Mouse (Mus musculus): ENCODE results near the gene Fscn3. TPM values are rescaled to one million over a fixed set of nuclear protein-coding genes. Genes with fewer than 3 reads are reported as not detected.

Gene Fscn3
- total RNA-seq (2021): not detected

GRCm38 (mm10) chr6:28427096-28427839 lies at the start of gene Fscn3:
Fscn3 (plus strand) TSS chr6:28427789.
- DNase-seq (ENCODE audit: extremely low spot score in 1 of 2, low spot score in 1 of 2): no peak

GRCm38 (mm10) chr6:28381983-28382382 lies 45.6 kb upstream of the Fscn3 start:
- DNase-seq (ENCODE audit: extremely low spot score in 1 of 2, low spot score in 1 of 2): no peak

GRCm38 (mm10) chr6:28385169-28385568 lies 42.4 kb upstream of the Fscn3 start:
- DNase-seq (ENCODE audit: extremely low spot score in 1 of 2, low spot score in 1 of 2): no peak

GRCm38 (mm10) chr6:28389038-28389437 lies 38.6 kb upstream of the Fscn3 start:
- DNase-seq (ENCODE audit: extremely low spot score in 1 of 2, low spot score in 1 of 2): no peak

GRCm38 (mm10) chr6:28396051-28396852 lies 31.3 kb upstream of the Fscn3 start:
- DNase-seq (ENCODE audit: extremely low spot score in 1 of 2, low spot score in 1 of 2): no peak

GRCm38 (mm10) chr6:28396853-28397457 lies 30.6 kb upstream of the Fscn3 start:
- no peak for DNase-seq (ENCODE audit: extremely low spot score in 1 of 2, low spot score in 1 of 2)

GRCm38 (mm10) chr6:28397681-28398203 lies 29.8 kb upstream of the Fscn3 start, which contains the start of gene Zfp800:
Zfp800 (minus strand) TSS chr6:28398005.
- no peak for DNase-seq (ENCODE audit: extremely low spot score in 1 of 2, low spot score in 1 of 2)

- no peak for DNase-seq (ENCODE audit: extremely low spot score in 1 of 2, low spot score in 1 of 2)
Observed at GRCm38 (mm10) chr6:28398726-28399125, 28.9 kb upstream of the Fscn3 start.

- DNase-seq (ENCODE audit: extremely low spot score in 1 of 2, low spot score in 1 of 2): no peak
Observed at GRCm38 (mm10) chr6:28399791-28400190, 27.8 kb upstream of the Fscn3 start.

GRCm38 (mm10) chr6:28410053-28410452 lies 17.5 kb upstream of the Fscn3 start:
- no peak for DNase-seq (ENCODE audit: extremely low spot score in 1 of 2, low spot score in 1 of 2)

GRCm38 (mm10) chr6:28411236-28411635 lies 16.4 kb upstream of the Fscn3 start:
- no peak for DNase-seq (ENCODE audit: extremely low spot score in 1 of 2, low spot score in 1 of 2)

- no peak for DNase-seq (ENCODE audit: extremely low spot score in 1 of 2, low spot score in 1 of 2)
Observed at GRCm38 (mm10) chr6:28416981-28417380, 10.6 kb upstream of the Fscn3 start.

- DNase-seq (ENCODE audit: extremely low spot score in 1 of 2, low spot score in 1 of 2): peak; percentile 36 to 59
Observed at GRCm38 (mm10) chr6:28418449-28418848, 9.1 kb upstream of the Fscn3 start.

- DNase-seq (ENCODE audit: extremely low spot score in 1 of 2, low spot score in 1 of 2): no peak
Observed at GRCm38 (mm10) chr6:28419673-28420072, 7.9 kb upstream of the Fscn3 start.

GRCm38 (mm10) chr6:28420361-28420760 lies 7.2 kb upstream of the Fscn3 start:
- DNase-seq (ENCODE audit: extremely low spot score in 1 of 2, low spot score in 1 of 2): no peak

GRCm38 (mm10) chr6:28420865-28421264 lies 6.7 kb upstream of the Fscn3 start:
- no peak for DNase-seq (ENCODE audit: extremely low spot score in 1 of 2, low spot score in 1 of 2)

- DNase-seq (ENCODE audit: extremely low spot score in 1 of 2, low spot score in 1 of 2): peak; percentile 86
Observed at GRCm38 (mm10) chr6:28421469-28422000, 6.1 kb upstream of the Fscn3 start.

GRCm38 (mm10) chr6:28422651-28423290 lies 4.8 kb upstream of the Fscn3 start:
- DNase-seq (ENCODE audit: extremely low spot score in 1 of 2, low spot score in 1 of 2): no peak

- DNase-seq (ENCODE audit: extremely low spot score in 1 of 2, low spot score in 1 of 2): peak; percentile 92 to 94
Observed at GRCm38 (mm10) chr6:28423313-28423712, 4.3 kb upstream of the Fscn3 start, which contains the start of gene Arf5. Arf5 (plus strand) TSS chr6:28423560.

Data from layer of hippocampus, postnatal 25 days (tissue).